Mouse (Mus musculus) frontal cortex, postnatal 14 days (tissue): ENCODE data around the gene Icmt.
A peak's percentile ranks its signal among the peaks of the same experiment; 100 is the strongest.

Source experiments
- DNase-seq, 2 experiments: peaks; one replicate each; pipeline ENCODE4 v3.0.0; 2022; ENCODE audit warnings: low spot score in 2 of 2

Icmt gene

DNA sequence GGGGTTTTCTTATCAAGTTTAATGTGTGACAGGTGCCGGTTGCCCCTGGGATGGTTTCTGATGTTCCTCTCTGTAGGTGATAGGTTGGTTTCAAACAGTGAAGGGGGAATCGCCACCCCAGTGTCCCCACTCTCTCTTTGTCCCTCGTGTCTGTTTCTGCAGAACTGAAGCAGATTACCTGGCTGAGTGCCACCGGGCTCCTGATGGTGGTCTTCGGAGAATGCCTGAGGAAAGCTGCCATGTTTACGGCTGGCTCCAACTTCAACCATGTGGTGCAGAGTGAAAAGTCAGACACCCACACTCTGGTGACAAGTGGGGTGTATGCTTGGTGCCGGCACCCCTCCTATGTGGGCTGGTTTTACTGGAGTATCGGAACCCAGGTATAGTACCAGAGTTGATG lies 3.3 kb downstream of the Icmt start:
- no peak for DNase-seq

DNA sequence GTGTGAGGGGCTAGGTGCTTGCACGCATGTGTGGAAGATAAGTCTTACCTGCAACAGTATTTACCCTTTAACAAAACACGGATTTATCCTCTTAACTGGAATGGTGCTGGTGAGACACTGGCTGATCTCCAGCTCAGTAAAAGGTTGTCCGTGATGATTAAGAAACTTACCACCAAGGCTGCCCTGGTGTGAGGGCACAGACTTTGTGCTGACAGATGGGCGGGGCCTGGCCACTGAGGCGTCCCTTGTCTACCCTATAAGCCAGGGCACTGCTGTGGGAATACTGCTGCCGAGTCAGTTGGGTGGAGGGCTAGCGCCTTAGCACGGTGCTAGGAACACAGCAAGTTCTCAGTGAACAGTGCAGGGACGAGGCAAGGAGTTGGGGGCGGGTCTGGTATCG lies 5.0 kb downstream of the Icmt start:
- DNase-seq: no peak

DNA sequence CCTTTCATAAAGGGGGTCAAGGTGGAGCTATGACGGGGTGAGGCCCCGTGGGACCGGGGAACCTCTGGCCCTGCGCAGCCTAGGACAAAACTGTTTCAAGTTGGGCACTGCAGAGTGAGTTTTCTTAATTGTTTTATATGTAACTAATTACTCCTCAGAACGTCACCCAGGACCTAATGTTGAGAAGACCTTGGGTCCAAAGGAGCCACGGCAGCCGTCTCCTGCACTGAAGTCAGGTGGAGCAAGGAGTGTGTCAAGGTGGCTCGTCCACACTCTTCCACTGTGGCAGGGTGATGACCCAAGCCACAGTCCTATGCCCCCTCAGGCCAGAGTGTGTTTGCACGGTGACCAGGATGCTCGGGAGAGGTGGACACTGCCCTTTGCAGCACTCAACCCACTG lies 6.1 kb downstream of the Icmt start:
- no peak for DNase-seq

DNA sequence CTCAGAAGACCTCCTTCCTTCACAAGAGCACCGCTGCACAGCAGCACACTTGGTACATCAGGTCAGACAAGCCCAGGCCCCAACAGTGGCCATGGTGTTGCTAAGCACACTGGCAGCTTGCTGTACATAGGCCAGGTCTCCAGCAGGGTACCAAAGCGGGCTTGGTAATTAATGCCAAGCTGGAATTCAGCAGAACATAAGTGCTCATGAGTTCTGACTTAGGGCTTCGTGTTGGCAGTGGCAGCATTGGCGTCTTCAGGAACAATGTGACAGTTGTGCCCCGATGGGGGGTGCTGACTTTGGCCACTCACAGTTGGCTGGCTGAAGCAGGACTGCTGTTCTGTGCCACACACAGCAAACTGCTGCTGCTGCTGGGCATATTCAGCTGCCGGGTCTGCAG lies 7.7 kb downstream of the Icmt start:
- no peak for DNase-seq

DNA sequence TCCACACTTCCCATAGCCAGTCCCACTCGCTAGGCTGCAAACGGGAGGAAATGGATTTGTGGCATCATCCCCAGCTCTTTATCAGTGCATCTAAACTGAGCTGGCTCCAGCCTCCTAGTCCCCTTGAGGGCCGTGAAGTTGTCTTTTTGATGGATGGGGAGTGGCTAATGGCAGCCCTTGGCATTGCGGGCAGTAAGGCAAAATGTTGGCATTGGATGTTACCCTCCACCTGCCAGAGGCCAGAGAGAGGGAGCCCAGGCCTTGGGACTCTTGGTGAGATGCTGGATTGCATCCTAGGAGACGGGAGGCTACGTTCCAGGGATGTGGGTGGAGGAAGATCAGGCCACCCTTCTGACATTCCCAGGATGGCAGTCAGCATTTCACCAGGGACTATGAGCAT lies 9.0 kb downstream of the Icmt start:
- DNase-seq: no peak

DNA sequence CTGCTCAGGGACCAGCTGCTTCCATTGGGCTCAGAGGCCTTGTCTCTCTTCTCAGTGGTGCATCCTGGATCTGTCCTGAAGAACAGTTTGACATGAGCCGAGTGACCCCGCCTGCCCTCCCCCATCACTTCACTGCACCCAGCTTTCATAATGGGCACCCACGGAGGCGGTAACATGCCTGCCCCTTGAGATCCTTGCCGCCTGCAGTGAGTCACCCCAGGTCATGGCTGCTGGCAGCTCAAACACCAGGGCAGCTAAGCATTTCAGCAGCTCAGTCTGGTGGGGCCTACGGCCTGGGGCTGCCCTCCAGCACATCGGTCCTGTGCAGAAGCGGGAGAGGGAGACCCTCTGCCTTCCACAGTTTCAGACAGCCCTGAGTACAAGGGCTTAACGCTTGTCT lies 10.5 kb downstream of the Icmt start:
- no peak for DNase-seq

DNA sequence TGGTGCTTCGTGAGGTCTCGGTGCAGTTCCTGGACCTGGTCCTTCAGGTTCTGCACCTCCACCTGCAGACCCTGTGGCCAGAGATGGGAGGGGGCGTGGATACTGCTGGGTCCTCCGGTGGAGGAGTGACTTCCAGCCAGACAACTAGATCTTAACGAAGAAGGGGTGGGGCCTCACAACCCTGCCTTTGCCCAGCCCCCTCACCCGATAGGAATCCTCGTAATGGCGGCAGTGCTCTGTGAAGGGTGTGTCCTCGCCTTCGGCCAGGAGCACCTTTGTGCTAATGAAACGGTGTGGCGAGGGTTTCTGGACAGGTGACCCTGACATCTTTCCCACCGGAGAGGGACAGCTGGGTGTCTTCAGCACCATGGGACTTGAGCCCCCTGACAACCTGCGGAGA lies 15.2 kb downstream of the Icmt start:
- DNase-seq: no peak

DNA sequence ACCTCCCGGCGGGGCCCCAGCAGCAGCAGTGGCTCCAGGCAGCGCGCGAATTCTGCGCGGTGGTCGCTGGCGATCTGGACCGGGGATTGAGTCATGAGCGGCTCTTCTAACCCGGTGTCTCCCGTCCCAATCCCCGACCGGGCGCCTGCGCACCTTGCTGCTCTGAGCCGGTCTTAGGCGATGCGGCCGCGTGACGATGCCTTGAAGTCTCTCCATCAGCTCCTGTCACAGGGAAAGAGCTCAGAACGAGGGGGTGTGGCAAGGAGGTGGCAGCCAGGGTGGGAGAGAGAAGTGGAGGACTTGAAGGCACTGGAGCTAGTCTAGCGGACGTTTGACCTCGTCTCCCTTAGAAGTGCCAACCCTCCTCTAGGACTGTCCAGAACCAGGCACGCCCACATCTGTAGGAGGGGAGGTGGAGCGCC lies 16.2 kb downstream of the Icmt start:
- no peak for DNase-seq

DNA sequence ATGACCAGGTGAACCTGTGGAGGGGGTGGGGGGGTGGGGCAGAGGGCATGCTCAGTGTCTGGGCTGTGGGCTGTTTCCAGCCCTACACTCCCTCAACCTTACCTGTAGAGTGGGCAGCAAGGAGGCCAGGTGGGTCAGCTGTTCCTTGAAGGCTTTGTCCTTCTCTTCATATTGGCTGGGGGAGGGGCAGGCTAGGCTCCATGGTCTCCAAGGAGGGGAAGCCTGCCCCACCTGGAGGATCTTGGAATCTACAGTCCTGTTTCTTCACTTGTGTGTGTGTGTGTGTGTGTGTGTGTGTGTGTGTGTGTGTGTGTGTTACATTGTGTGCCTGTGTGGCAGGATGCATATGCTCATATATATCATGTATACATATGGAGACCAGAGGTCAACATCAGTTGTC lies 16.9 kb downstream of the Icmt start:
- no peak for DNase-seq

DNA sequence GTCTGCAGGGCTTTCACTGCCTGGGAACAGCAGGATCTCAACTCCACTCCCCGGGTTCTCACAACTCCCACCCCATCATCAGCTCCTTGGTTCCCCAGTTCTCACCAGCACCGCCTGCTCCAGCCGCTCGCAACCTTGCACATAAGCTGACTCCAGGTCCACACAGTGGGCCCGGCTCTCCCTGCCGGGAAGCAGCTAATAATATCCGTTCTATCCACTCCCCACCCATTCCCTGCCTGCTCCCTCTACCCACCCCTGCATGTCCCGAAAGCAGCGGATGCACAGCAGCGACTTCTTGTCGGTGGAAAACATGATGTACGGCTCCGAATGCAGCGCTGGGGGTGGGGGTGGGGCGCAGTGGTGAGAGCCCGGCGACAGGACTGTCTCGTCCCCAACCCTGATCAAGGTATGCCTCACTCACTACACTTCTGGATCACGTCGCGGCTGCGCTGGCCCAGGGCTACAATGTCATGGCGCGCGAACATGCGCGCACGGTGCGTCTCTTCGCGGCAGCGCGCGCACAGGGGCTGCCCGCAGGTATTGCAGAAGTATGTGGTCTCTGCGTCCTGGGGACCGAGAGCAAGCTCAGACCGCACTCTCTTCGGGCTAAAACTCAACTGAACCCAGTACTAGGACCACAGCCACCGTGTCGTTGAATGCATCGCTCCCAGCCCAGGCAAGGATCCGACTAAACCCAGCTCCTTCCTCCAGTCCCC lies 18.6 kb downstream of the Icmt start:
- no peak for DNase-seq

DNA sequence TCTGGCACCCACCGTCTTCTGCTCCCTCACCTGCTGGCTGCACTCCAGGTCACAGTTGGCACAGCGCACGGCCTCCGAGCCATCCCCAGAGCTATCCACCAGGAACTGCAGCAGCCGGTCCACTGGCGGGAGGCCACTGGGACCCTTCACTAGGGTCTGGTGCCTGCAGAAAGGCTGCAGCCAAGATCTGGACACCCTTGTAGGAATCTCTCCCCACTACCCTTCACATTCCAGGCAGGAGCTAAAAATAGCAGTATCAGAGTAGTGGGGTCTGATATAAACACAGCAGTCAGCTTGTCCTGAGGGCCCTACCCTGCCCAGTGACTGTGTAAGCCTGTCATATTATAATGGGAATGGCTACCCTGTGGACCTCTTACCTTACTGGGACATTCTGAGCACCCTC lies 20.6 kb downstream of the Icmt start:
- DNase-seq: no peak

DNA sequence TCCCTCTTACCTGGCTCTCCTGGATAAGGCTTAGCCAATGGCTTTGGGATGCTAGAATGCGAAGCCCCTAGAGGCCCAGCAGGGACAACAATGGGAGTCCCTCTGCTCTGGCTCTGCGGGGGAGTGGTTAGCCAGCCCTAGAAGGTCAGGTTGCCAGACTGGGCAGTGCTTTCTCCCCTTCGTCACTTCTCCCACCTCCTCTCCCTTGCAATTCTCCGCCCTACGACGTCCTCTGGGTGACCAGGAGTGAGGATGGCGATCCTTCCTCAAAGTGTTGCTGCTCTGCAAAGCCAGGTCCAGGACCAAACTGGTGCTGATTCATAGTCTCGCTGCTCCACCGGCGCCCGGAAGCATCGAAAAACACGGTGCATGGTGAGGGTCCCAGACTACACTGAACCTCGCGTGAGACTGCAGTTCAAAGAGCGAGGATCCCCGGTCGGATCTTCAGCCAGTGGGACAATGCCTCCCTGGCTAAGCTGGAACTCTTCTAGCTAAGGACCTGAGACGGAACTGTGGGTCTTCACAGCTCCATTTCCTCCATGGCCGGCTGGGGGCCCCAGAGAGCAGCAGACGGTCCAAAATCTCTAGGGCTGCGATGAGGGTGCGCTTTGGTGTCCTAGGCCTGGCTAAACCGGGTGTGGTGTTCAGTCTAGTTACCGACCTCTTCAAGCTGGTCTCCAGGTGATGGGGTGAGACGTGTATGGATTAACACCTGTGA lies 21.6 kb downstream of the Icmt start, which contains the start of gene Rnf207:
Gene Rnf207, minus strand, starts transcription at position 477 of the 718 bp plus-strand sequence.
- no peak for DNase-seq

DNA sequence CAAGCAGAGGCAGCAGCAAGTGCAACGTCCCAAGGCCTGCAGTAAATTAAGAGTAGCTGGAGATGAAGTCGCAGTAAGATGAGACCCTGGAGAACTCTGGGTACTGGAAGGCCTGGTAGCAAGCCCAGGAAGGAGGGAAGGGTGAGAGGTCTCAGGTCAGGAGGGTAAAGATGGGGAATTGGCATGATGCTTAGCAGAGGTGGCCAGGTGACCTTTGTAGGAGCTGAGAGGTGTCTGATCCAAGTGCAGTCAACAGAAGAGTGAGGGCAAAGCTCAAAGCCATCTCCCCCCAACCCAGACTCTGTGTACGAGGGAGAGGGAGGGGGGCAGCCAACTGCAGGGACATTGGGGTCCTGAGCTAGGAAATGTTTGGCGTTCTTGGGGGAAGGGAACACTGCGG lies 24.4 kb downstream of the Icmt start:
- no peak for DNase-seq

DNA sequence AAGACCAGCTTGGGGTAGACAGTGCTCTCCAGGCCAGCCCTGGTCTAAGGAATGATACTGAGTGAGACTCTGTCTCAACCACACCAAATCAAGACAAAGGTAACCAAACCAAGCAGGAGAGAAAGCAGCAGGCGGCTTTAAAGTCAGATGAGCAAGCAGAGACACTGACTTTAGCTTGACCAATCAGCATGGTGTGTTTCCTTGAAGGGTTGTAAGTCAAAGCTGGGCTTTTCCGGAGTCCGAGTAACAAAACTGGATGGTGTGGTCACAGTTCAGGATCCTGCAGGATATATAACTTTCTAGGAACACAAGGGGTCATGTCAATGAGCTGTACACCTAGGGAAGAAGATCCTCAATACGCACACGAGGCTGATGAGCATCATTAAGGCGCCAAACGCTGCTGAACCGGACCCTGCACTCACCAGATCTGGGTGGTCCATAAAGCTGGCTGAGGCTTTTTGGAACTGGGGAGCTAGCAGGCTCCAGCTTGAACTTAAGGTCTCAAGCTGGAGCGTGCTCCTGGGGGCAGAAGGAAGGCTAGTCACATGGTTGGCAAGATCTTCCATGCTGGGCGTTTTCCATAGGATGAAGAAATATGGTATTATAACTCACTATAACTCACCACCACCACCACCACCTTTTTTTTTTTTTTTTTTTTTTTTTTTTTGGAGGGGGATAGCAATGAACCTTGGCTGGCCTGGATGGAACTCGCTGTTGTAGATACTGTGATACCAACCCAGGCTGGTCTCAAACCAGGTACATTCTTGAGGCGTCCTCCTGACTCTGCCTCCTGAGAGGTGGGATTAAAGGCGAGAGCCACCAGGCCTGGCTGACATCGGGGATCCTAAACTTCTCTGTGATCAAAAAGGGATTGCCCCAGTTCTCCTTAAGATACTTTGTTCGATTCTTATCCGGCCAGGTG lies 27.9 kb downstream of the Icmt start:
- no peak for DNase-seq

DNA sequence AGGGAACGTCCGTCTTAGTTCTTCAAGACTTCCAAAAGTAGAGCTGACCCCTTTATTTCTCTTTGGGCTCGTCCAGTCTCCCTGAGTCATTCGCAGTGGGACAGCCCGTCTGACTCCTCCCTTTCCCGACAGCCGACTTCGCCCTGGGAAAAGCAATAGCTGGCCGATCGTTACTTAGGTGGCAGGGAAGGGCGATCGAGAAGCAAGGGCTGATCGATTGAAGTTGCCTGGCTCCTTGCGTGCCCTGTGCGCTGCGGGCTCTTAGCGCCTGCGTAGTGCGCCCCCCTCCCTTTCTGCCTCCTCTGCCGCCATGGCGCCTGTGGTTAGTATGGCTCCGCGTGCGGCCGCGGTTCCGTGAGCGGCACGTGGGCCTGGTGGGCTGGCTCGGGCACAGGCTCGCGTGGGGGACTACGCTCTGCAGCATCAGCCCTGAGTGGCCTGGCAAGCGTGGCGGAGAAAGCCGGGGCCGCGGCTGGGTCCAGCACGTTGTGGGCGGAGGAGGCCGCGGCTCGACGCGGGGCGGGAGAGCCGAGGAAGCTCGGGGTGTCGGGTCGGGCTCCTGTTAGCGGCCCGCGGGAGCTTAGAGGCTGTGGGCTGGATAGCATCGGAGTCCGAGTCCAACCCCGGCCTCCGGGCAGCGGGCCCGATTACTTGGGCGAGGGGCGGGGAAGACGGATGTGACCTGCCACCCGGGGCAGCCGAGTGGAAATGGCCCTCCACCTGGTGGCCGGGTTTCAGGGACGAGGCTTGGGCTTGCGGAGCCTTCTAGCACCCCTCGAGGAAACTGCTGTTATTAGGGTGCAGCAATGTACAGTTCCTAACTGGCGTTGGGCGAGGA lies 28.8 kb downstream of the Icmt start, which contains the start of gene Rpl22:
Gene Rpl22, plus strand, starts transcription at position 169 of the 838 bp plus-strand sequence.
- peak; percentile 91 to 93 for DNase-seq

DNA sequence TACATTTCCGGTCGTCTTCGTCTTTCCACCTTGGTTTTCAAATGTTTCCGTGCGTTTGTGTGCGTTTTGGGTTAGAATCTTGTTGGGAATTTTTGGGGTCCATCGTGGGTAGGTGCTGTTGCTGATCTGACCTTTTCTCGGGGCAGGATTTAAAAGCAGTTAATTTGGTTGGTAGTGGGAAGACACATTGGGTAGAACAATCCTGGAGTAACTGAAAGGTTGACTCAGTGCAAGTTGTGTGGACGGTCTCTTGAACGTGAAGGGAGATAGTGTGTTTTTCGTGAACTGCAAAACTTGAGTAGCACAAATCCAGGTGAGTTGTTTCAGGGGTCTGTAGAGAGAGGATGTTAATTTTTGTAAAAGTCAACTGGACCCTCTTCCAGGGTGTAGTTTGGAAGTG lies 29.5 kb downstream of the Icmt start:
- DNase-seq: no peak

DNA sequence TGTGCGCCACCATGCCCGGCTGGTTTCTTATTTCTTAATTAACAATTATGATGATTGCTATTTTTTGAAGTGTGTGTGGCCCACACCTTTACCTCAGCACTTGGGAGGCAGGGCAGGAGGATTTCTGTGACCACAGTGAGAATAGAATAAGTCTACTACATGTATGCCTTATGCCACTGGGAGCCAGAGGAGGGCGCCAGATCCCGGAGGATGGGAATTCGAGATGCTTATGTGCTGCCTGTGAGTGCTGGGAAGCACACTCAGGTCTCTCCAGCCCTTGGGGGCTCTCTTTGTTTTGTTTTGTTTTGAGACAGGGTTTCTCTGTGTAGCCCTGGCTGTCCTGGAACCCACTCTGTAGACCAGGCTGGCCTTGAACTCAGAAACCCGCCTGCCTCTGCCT lies 31.7 kb downstream of the Icmt start:
- DNase-seq: no peak

DNA sequence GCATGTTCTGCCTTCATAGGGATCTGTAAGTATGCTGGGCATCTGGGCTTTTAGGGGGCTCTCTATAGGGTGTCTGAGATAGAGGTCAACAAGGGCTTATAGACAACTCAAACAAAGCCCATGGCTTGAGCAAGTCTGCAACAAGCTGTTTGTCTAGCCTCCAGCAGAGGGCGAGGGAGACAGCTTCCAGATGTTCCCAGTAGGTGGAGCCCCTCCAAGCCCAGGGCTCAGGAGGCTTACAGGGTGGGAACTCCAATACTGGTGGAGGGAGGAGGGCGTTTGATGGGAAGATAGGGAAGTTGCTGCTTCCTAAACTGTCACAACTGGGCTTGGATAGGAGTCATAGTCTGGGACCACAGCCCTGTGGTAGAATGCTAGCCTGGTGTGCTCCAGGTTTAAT lies 35.9 kb downstream of the Icmt start:
- peak in 1 of 2 experiments; percentile 74 for DNase-seq

DNA sequence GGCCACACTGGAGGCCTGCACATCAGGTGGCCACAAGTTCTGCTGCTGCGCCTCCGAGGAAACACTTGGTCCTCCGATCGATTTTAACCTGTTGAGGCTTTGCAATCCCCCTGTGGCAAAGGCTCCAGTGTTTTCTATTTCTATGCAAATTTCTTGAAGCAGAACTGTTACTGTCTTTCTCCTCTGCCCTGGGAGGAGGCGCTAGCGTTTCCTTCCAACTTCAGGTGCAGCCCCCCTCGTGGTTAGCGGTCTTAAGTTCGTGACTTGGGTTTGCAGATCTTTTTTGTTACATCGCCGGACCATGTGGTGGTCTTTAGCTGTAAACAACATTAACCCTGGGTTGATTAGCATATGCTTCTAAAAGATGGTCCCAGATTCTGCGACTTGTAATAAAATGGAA lies 36.6 kb downstream of the Icmt start:
- DNase-seq: no peak

DNA sequence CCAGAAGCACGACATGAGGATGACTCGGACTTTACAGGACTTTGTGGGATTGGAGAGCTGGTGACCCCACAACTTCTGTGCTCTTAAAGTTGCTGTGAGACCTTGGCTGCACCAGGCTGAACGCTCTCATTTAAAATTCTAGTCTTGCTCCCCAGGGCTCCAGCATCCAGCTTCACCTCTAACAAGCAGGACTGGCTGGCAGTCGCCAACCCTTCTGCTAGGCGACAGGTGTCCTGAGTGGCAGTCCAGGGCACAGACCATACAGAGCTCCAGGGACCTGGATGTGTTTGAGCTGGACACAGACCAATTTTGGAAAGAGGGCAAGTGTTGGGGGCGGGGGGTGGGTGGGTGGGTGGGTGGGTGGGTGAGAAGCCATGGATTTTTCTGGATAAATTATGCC lies 40.7 kb downstream of the Icmt start:
- no peak for DNase-seq
